ENCODE assay signal across 9 mouse cellular contexts in genomic region chr13:16017777-16018176, GRCm38 (mm10). TPM values are rescaled to one million over a fixed set of nuclear protein-coding genes. Genes with fewer than 3 reads are reported as not detected.
A peak's percentile ranks its signal among the peaks of the same experiment; 100 is the strongest.
DNase-seq lines count a peak whose midpoint lies in the region; ATAC-seq and TF ChIP-seq lines count a peak whose summit lies in the region.
"Had no signal": no experiment of that assay in that cellular context is flagged by ENCODE, and none has a peak within 500 bp of the region (broad histone marks: within the 10 kb centered on the region; RNA-seq: fewer than 3 reads in every experiment).

No protein-coding gene starts in this region.

- DNase-seq in heart, postnatal 25 days (ENCODE audit: low spot score), result no peak
- DNase-seq in brain, embryonic 14.5 days (ENCODE audit: low read depth), result peak; percentile 11
- no peak for DNase-seq in hindbrain, embryonic 10.5 days (ENCODE audit: low spot score)
- no peak for DNase-seq in right cerebral cortex, postnatal 25 days
- no peak for DNase-seq in cerebellum, postnatal 4 days (ENCODE audit: low spot score in 2 of 2)
- DNase-seq in thymus, postnatal 10 days (ENCODE audit: low spot score in 2 of 2), result no peak

- intact Hi-C loops in heart, postnatal 25 days (cut with DNase I), result loop anchor here (10.0 kb wide), 1 partner anchor 807 kb away; no protein-coding TSS in a partner anchor

- H3K4me2 ChIP-seq in heart, embryonic 11.5 days, result peak overlapping the region; percentile 88

- no peak; the same call in 1 of the 2 replicates for ATAC-seq in heart, embryonic 11.5 days (replicated peaks; ENCODE audit: insufficient number of reproducible peaks, low FRiP score, low TSS enrichment)
- ATAC-seq in megakaryocyte progenitor cell, adult 5-6 weeks (replicated peaks; ENCODE audit: poor library complexity), result peak; percentile 49

- WGBS in heart, embryonic 11.5 days (ENCODE audit: insufficient replicate concordance), result 2% methylated on average over 8 of the region's 9 CpGs
- 3% methylated on average over 9 of the region's 9 CpGs for WGBS in hindbrain, embryonic 10.5 days

- H3K9ac ChIP-seq in heart, embryonic 11.5 days (ENCODE audit: low read depth, low read length), result peak overlapping the region; percentile 60

- no peaks in the 10 kb centered on the region for H3K36me3 ChIP-seq in heart, embryonic 11.5 days (ENCODE audit: control insufficient read depth, insufficient read depth, low read length)
- H3K36me3 ChIP-seq in hindbrain, embryonic 10.5 days, result no peaks in the 10 kb centered on the region
- H3K36me3 ChIP-seq: G1E had no signal

- H3K27ac ChIP-seq in heart, embryonic 11.5 days (ENCODE audit: low read depth, low read length), result no peak overlapping the region
- no peak overlapping the region for H3K27ac ChIP-seq in hindbrain, embryonic 10.5 days

- H3K4me3 ChIP-seq in heart, embryonic 11.5 days (ENCODE audit: low read depth, low read length), result peak overlapping the region; percentile 53
- H3K4me3 ChIP-seq in hindbrain, embryonic 10.5 days, result peak overlapping the region; percentile 51

- TF ChIP-seq POLR2A in brain, embryonic 14.5 days (IDR thresholded peaks at IDR 0.05; ENCODE audit: borderline replicate concordance, extremely low read depth, insufficient read depth, insufficient read length, poor library complexity, severe bottlenecking), result no peak

- no peaks in the 10 kb centered on the region for H3K9me3 ChIP-seq in heart, embryonic 11.5 days (replicated peaks; ENCODE audit: control insufficient read depth, low read length)
- H3K9me3 ChIP-seq in hindbrain, embryonic 10.5 days, result no peaks in the 10 kb centered on the region
- H3K9me3 ChIP-seq: G1E had no signal

- H3K27me3 ChIP-seq in heart, embryonic 11.5 days (ENCODE audit: control insufficient read depth, insufficient read depth, low read length), result peaks cover 3% of the 10 kb centered on the region; the same call in 1 of the 2 replicates
- H3K27me3 ChIP-seq in hindbrain, embryonic 10.5 days (ENCODE audit: insufficient read depth, poor library complexity, severe bottlenecking), result peaks cover 65% of the 10 kb centered on the region

- H3K4me1 ChIP-seq in heart, embryonic 11.5 days (ENCODE audit: control insufficient read depth, insufficient read depth, low read length), result no peaks in the 10 kb centered on the region; the same call in 1 of the 2 replicates
- peaks cover 22% of the 10 kb centered on the region for H3K4me1 ChIP-seq in hindbrain, embryonic 10.5 days (replicated peaks)

- no peak for TF ChIP-seq CTCF in brain, embryonic 14.5 days (IDR thresholded peaks at IDR 0.05; ENCODE audit: borderline replicate concordance, extremely low read depth, insufficient read depth, insufficient read length)

RNA-seq across cellular contexts. Expression of gene Inhba, which starts 6.1 kb away (rescaled TPM):
- 16.6 and 17.0 TPM in 2 replicates for polyA plus RNA-seq in heart, embryonic 11.5 days (2014; fragmentation: Nextera tagmentation; extraction: Ambion mirVana)
- total RNA-seq in heart, postnatal 25 days (2021), result 1 to 10 TPM; 3.1 to 3.8 TPM
- polyA plus RNA-seq in brain, embryonic 14.5 days (2012; rRNA removed), result 0.52 and 1.2 TPM in 2 replicates
- 0.09 and 0.14 TPM in 2 replicates for polyA plus RNA-seq in hindbrain, embryonic 10.5 days (2016; fragmentation: Nextera tagmentation; extraction: Ambion mirVana)
- 0.86 and 1.8 TPM in 2 replicates for total RNA-seq in megakaryocyte progenitor cell, adult 5-6 weeks (2015)
- 0.75 and 1.1 TPM in 2 replicates for total RNA-seq in megakaryocyte progenitor cell, adult 5-6 weeks (2017)
- polyA plus RNA-seq: G1E had no signal
